Mouse (Mus musculus) small intestine, adult 2 months (tissue): ENCODE data around the gene Lypd6b. TPM values are rescaled to one million over a fixed set of nuclear protein-coding genes. Genes with fewer than 3 reads are reported as not detected.

Experiments used
- H3K27ac ChIP-seq: fragments of 200-500 bp; 2 replicates; pipeline ENCODE4 v1.5.1; 2012; ENCODE audit warnings: low read depth, low read length, control low read depth, inconsistent platforms; ENCODE audit not compliant: insufficient read depth
- H3K27me3 ChIP-seq: fragments of 200-500 bp; 2 replicates; pipeline ENCODE4 v1.6.1; 2012; ENCODE audit warnings: mild to moderate bottlenecking, moderate library complexity, low read length, inconsistent platforms; ENCODE audit not compliant: control insufficient read depth, insufficient read depth
- H3K36me3 ChIP-seq: fragments of 200-500 bp; 2 replicates; pipeline ENCODE4 v1.6.1; 2012; ENCODE audit warnings: mild to moderate bottlenecking, low read length, control low read depth, inconsistent platforms; ENCODE audit not compliant: control insufficient read depth, insufficient read depth
- H3K4me1 ChIP-seq: fragments of 200-500 bp; 2 replicates; pipeline ENCODE4 v1.6.1; 2012; ENCODE audit warnings: low read length, inconsistent platforms, mixed read lengths; ENCODE audit not compliant: control insufficient read depth, insufficient read depth, insufficient read length
- H3K4me3 ChIP-seq: fragments of 200-500 bp; 2 replicates; pipeline ENCODE4 v1.5.1; 2012; ENCODE audit warnings: low read depth, mild to moderate bottlenecking, control low read depth, inconsistent platforms, low read length, moderate library complexity
- CTCF ChIP-seq: fragments of 200-500 bp; IDR thresholded peaks from 2 replicates; pipeline ENCODE4 v1.5.1; 2012; ENCODE audit warnings: low read depth, mild to moderate bottlenecking, control low read depth, inconsistent platforms, low read length, moderate library complexity, mixed read lengths; ENCODE audit not compliant: insufficient replicate concordance, insufficient read length; ENCODE audit errors: extremely low read depth
- POLR2A ChIP-seq: fragments of 200-500 bp; IDR thresholded peaks from 2 replicates; pipeline ENCODE4 v1.6.1; 2012; ENCODE audit warnings: low read depth, mild to moderate bottlenecking, control low read depth, inconsistent platforms, low read length, moderate library complexity
- WGBS: fragments of 180-500 bp; shearing (Covaris S2); methylation state at CpG from one replicate; pipeline ENCODE4 v1.1.7; 2018; 5-methylcytosine and 5-hydroxymethylcytosine counted together
- polyA plus RNA-seq: library from polyadenylated mRNA; depleted of rRNA; stranded (reverse); fragments of >200 nt; gene quantifications from 2 replicates; pipeline ENCODE4 v1.2.3, GENCODE M21; 2012; rRNA removed

Gene Lypd6b
- polyA plus RNA-seq = 0.09 and 1.1 TPM in 2 replicates

- 1% methylated on average over 78 of the region's 79 CpGs for WGBS
Measured at GRCm38 (mm10) chr2:49787376-49788050, at the start of gene Lypd6b. Gene Lypd6b (plus strand): TSS chr2:49787688.

DNA sequence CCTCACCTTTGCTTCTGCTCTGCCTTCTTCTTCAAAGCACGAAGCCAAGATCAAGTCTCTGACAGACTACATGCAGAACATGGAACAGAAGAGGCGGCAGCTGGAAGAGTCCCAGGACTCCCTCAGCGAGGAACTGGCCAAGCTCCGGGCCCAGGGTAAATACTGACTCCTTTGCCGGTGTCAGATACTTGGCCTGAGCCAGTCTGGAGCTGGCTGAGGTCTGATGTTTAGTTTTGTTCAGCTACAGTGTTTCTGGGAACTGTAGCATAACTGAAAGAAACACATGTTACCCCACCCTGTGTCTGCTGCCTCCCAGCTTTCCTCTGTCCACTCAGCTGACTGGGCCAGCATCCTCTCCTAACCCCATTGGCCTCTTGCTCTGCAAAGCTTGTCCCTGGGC lies 48.4 kb upstream of the Lypd6b start:
- Histone ChIP-seq H3K4me3 (no peak overlapping the region), H3K36me3 (no peaks in the 10 kb centered on the region), H3K4me1 (peaks cover 4% of the 10 kb centered on the region), H3K27me3 (no peaks in the 10 kb centered on the region), H3K27ac (no peak overlapping the region)
- WGBS = 72% methylated on average over 5 of the region's 5 CpGs
- no peak for TF ChIP-seq CTCF
- no peak for TF ChIP-seq POLR2A

More at GRCm38 (mm10) chr2:49787376-49788050, at the start of gene Lypd6b:
- H3K4me3 ChIP-seq = peak within 1 kb of the TSS; percentile 59
- peaks cover 16% of the 10 kb centered on the region for H3K27me3 ChIP-seq
- H3K4me1 ChIP-seq = peaks cover 10% of the 10 kb centered on the region; the same call in 1 of the 2 replicates
- TF ChIP-seq POLR2A (no peak), CTCF (no peak)
- H3K36me3 ChIP-seq = no peaks in the 10 kb centered on the region
- H3K27ac ChIP-seq = no peak within 1 kb of the TSS

DNA sequence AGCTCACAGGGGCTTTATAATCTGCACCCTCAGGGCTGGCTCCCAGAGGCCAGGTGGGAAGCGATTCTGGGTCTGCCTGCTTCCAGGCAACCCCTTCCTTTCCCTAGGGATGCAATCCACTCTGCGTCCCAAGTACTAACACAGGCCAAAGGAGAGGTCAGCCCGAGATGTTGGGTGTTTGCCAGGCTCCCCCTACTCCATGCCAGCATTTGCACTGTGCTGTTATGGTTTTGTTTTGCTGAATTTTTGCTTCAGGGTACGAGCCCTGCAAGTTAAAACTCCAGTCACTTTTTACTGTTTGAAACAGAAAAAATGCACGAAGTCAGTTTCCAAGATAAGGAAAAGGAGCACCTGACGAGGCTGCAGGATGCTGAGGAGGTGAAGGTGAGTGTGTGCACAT lies 46.5 kb upstream of the Lypd6b start:
- Histone ChIP-seq H3K27ac (no peak overlapping the region), H3K4me3 (no peak overlapping the region), H3K4me1 (peaks cover 7% of the 10 kb centered on the region), H3K36me3 (no peaks in the 10 kb centered on the region), H3K27me3 (no peaks in the 10 kb centered on the region)
- no peak for TF ChIP-seq CTCF
- TF ChIP-seq POLR2A = no peak
- WGBS = 68% methylated on average over 6 of the region's 6 CpGs

DNA sequence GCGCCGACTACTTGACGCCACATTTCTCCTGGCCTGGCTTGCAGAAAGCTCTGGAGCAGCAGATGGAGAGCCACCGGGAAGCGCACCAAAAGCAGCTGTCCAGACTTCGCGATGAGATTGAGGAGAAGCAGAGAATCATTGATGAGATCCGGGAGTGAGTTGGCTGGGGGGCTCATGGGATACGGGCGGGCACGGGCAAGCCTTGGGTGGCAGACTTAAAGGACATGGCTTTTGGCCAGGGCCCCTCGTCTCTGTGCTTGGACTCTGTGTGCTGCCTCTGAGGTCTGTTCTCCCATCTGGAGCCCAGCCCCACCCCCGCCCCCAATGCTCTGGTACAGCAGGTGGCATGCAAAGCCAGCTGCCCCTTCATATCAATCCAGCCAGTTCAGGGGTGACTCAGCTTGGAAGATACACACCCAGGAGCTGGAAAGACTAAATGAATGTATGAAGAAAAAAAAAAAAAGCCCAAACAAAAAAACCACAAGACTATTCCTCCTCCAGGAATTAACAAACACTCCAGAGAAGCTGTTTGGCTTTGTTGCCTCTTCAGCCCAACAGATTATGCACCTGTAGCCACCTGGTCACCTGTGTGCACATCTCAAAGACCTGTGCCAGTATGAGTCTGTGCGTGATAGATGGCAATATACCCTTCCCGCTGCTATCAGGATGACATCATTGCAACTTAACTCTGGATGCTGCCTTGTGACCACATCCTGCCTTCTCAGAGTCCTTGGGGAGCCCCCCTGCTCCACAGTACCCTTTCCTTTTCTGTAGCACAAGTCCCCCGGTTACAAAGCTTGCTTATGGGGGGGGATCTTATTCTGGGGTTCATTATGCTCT lies 45.4 kb upstream of the Lypd6b start:
- Histone ChIP-seq H3K27ac (no peak overlapping the region), H3K4me1 (peaks cover 7% of the 10 kb centered on the region), H3K4me3 (no peak overlapping the region), H3K27me3 (no peaks in the 10 kb centered on the region), H3K36me3 (no peaks in the 10 kb centered on the region)
- WGBS = 63% methylated on average over 16 of the region's 16 CpGs
- TF ChIP-seq POLR2A = no peak
- no peak for TF ChIP-seq CTCF

DNA sequence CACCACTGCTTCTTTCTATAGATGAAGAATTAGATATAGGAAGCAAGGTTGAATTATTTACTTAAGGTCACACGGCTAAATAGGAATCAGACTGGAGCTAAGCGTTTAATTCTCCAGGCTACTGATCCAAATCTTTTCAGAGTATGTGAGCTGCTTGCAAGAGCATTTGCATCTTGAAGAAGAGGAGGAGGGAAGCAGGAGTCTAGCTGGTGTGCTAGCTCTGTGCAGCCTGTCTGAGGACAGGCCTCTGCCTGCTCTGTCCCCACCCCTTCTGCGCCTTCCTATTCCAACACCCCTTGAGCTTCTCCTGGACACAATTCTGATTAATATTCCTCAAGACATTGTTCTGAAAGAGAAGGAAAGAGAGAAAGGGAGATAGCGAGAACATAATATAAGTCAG lies 44.6 kb upstream of the Lypd6b start:
- Histone ChIP-seq H3K4me3 (no peak overlapping the region), H3K4me1 (peaks cover 7% of the 10 kb centered on the region), H3K27me3 (no peaks in the 10 kb centered on the region), H3K36me3 (no peaks in the 10 kb centered on the region), H3K27ac (no peak overlapping the region)
- 71% methylated on average over 4 of the region's 4 CpGs for WGBS
- no peak for TF ChIP-seq POLR2A
- no peak for TF ChIP-seq CTCF

GRCm38 (mm10) chr2:49743775-49744174 lies 43.7 kb upstream of the Lypd6b start:
- H3K4me1 ChIP-seq = peaks cover 4% of the 10 kb centered on the region
- H3K27me3 ChIP-seq = no peaks in the 10 kb centered on the region
- H3K27ac ChIP-seq = 0 out of 2 replicates have a peak overlapping the region, but pooled peaks have one; percentile 32
- H3K4me3 ChIP-seq = no peak overlapping the region
- WGBS = 71% methylated on average over 6 of the region's 6 CpGs
- TF ChIP-seq CTCF = no peak
- TF ChIP-seq POLR2A = no peak
- H3K36me3 ChIP-seq = no peaks in the 10 kb centered on the region
